Mouse (Mus musculus): ENCODE measurements around the gene Hif3a.
"Not testable (repeated sequence)": the region's sequence is repeated elsewhere in the genome, so short reads cannot be mapped to it uniquely, and the experiment has no call there.

Hif3a gene

DNA sequence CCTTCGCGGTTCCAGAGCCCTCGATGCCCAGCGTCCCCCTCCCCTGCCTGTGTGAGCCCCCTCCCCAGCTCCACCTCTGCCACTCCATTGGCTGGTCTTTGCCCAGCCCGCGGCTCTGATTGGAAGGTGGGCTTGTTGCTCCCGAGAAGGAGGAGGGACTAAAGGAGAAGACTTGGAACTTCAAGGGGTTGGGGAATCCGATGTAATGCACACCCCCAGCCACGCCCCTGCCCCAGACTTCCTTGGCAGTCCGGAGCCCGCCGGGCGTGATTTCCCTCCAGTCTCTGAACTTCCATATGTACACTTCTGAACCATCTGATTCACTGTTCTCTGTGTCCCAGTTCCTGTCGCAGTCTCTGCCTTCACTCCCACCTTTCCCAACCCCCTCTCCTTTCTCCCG, at the start of gene Hif3a:
Hif3a (minus strand) TSS at position 39 of the 400 bp plus-strand sequence.
- DNase-seq: no peak

GRCm38 (mm10) chr7:17101631-17102030, 39.4 kb upstream of the Hif3a start:
- not testable (repeated sequence) for DNase-seq

GRCm38 (mm10) chr7:17091280-17091679, 29.1 kb upstream of the Hif3a start:
- no peak for DNase-seq

- no peak for DNase-seq
Observed at GRCm38 (mm10) chr7:17090058-17090585, 27.9 kb upstream of the Hif3a start.

- DNase-seq: no peak
Observed at GRCm38 (mm10) chr7:17087731-17088130, 25.5 kb upstream of the Hif3a start.

DNA sequence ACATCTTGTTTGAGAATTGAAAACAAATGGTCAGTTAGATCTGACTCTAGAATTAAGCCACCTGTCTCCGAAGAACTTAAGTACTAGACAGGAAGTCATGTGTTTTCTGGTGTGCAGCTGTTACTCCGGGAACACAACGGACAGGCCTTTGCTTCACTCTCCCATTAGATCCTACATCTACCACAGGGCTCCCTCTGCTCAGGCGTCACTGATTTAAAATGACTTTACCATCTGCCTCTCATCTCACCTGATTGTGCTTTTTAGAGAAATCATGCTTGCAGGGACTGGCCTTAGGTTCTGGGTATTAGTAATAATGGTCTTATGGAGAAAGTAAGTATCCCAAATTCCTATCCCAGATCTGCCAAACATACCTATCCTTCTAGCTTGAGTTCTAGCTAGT, 20.5 kb upstream of the Hif3a start:
- no peak for DNase-seq

GRCm38 (mm10) chr7:17078076-17078654, 15.9 kb upstream of the Hif3a start:
- DNase-seq: no peak

DNA sequence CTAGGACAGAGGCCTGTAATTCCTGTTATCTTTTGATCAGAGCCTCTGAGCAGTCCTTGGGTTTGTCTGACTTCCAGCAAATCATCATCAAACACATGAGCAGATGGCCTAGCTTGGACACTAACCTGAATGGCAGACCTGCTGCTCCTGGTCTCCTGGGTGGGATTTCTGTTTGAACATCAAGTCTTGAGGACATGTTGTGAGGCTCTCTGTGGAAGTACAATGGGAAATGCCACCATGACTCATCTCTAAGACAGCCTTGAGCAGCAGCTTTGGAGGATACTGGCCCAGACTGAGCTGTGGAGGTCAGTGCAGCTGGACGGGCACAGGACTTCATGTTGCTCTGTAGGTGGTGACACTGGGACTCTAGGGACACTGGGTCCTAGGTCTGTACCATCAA, 14.3 kb upstream of the Hif3a start:
- no peak for DNase-seq

DNA sequence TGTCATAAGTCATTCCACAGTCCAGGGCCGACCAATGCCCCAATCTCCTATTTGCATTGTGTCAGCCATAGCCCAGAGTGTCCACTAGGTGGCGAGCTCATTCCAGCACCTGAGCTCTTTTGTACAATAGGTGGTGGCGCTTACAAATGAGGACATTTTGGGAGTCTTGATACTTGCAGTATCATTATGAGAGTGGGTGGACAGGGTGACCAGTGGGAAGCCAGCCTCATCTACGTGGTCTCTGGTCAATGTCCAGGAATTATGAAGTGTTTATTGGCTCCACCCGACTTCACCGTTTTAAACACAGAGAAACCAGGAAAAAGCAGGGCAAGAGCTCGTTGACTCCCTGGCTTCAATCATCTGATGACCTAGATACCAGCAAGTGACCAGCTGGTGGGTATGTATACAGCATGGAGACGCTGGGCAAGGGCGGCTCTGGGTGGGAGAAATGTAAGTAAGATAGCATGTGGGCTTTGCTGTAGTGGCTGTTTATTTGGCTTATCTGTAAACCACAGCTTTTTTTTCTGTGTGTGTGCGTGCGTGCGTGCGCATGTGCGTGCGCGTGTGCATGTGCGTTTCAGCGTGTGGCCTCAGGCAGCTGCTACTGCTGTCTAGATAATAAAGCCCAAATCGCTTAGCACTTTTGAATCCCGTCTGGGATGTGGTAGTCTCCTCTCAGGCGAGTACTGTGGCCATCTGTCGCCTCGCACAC, 11.8 kb upstream of the Hif3a start, which contains the start of gene Psg16:
Psg16 (plus strand) TSS at position 137 of the 712 bp plus-strand sequence.
- peak; percentile 68 for DNase-seq

DNA sequence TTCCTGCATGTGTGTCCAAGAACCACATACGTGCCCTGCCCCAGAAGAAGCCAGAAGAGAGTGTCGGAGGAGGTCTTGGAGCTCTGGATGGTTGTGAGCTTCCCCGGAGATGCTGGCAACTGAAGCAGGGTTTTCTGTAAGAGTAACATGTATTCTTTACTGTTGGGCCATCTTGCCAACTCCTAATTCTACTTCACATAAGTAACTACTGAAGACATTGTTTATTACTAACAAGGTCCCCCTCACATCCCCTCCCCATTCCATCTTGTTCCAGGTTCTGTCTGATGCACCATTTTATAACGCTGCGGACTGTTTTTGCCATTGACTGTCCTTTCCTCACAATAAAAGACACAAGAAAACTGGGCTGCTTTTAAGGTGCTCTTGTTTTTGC, 11.3 kb upstream of the Hif3a start:
- DNase-seq: no peak

DNA sequence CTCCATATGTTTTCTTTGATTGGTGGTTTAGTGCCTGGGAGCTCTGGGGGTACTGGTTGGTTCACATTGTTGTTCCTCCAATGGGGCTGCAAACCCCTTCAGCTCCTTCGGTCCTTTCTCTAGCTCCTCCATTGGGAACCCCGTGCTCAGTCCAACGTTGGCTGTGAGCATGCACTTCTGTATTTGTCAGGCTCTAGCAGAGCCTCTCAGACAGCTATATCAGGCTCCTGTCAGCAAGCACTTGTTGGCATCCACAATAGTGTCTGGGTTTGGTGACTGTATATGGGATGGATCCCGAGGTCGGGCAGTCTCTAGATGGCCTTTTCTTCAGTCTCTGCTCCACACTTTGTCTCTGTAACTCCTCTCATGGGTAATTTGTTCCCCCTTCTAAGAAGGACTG, 5.4 kb upstream of the Hif3a start:
- not testable (repeated sequence) for DNase-seq

DNA sequence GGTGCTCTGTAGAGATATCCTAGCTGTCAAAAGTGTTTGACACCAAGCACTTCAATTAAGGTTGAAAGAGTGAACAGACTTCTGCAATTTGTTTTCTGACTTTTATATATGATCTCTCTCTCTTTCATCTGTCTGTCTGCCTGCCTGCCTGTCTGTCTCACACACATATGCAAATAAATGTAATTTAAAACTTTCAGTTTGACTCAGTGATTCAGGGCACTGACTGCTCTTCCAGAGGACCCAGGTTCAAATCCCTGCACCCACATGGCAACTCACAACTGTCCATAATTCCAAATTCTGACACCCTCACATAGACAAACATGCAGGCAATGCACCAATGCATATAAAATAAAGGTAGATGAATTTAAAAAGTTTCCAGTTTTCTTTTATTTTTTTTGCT, 4.8 kb upstream of the Hif3a start:
- DNase-seq: no peak

DNA sequence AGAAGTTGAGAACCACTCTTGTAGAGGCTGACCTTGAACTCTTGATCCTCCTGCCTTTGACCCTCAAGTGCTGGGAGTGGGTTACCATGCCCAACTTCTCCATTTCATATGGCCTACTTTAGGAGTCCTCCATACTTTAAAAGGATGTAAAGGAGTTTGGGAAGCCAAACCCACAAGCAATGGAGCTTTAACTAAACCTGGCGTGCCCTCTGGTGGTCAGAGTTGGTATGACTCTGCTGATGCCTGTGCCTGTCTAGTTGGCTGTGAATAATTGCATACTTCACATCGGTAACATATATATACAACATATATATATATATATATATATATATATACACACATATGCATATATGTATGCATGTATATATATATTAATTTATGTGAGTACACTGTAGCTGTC, 4.2 kb upstream of the Hif3a start:
- peak; percentile 80 for DNase-seq

DNA sequence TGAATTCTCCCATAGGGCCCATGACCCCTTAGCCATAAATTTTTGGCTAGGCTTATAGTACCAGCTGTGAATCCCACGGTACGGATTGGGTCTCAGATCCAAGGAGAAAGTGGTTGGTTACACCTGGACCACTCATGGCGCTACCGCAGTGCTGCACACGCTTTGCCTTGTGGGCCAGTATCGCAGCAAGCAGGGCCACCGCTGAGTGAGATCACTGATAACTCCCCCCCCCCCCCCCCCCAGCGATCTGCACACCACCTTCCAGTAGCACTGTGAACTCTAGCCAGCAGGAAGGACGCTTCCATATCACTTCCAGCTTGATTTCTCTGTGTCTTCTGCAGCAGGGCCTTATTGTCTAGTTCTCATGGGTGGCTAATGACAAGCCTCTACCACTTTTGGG, 3.4 kb upstream of the Hif3a start:
- DNase-seq: no peak

- DNase-seq: no peak
Observed at GRCm38 (mm10) chr7:17062845-17063244, 618 bp upstream of the Hif3a start.

GRCm38 (mm10) chr7:17060782-17061605, 1.2 kb downstream of the Hif3a start:
- no peak for DNase-seq

- peak; percentile 78 for DNase-seq
Observed at GRCm38 (mm10) chr7:17060031-17060781, 2.0 kb downstream of the Hif3a start.

- DNase-seq: no peak
Observed at GRCm38 (mm10) chr7:17059463-17059844, 2.8 kb downstream of the Hif3a start.

DNA sequence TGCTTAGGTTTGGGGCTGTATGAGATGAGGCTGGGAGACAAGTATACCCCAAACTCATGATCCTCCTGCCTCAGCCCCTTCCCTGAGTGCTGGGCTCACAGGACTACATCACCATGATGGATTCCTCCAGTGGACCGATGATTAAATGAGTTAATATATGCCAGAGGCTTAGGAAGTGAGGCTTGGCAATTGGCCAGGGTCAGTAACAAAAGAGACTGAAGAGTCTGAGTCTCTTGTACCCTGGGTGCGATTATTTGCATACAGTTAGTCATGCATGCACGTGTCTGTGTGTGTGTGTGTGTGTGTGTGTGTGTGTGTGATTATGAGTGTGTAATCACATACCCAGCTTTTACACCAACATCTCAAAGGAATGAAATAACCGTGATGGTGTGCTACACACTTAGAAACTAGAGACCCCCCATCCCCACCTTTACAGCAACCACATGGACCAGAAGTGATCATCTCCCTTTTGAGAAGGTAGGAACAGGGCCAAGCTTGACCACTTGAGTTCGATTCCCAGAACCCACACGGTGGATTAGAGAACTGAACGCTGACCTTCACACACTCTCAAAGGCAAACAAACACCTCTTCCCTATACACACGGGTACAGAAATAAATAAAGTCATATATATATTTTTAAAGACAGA, 3.3 kb downstream of the Hif3a start:
- no peak for DNase-seq

DNA sequence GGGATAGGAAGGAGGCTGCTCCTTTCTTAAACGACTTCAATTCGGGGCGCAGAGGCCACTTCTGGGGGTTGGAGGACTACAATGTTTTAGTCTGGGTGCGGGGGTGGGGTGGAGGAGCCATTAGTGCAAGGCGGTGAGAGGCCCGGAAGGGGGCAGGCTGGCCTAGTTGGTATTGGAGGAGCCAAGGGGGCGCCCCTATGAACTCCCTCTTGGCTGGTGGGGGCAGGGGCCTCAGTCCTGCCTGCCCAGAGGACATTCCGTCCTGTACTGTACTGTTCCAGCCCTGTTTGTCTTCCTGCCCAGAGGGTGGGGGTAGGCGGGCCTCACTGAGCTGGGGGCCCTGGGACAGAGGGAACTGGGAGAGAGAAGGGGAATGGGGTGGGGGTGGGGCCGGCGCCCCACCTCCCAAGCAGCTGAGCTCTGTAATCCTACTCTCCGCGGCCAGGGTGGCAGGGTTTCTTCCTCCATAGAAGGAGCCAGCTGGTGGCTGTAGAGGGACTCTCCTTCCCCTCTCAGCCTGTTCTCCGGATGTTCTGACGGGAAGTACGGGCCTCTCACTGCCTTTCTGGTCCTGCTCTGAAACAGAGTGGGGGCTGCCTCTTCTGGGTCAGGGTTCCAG, 4.0 kb downstream of the Hif3a start:
- DNase-seq: peak; percentile 64

GRCm38 (mm10) chr7:17056601-17057523, 5.4 kb downstream of the Hif3a start:
- no peak for DNase-seq

Measured in right cerebral cortex, postnatal 25 days (tissue).